20 mouse cellular contexts compared by ENCODE assay signal in the genomic region with DNA sequence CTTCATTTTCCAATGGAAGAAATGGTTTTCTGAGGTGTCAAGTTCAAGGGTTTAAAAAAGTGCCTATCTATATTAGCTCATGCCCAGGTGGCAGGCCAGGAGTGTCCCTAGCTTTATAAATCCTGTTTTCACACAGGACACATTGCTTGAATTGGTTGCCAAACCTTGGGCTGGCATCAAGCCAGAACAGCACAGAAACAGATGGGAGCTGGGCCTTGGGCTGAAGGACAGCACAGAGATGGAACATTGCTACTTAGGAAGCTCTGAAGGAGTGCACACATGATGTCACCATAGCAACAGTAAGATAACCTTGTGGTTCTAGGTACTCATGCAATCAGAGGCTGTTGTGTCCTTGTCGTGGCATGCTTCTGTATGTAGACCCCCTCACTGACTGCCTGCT. TPM values are rescaled to one million over a fixed set of nuclear protein-coding genes. Genes with fewer than 3 reads are reported as not detected.
A peak's percentile ranks its signal among the peaks of the same experiment; 100 is the strongest.
DNase-seq lines count a peak whose midpoint lies in the region; ATAC-seq lines count a peak whose summit lies in the region.
"Had no signal": no experiment of that assay in that cellular context is flagged by ENCODE, and none has a peak within 500 bp of the region (broad histone marks: within the 10 kb centered on the region; RNA-seq: fewer than 3 reads in every experiment).

No protein-coding gene starts in this region.

- no peaks in the 10 kb centered on the region for H3K4me1 ChIP-seq in hindbrain, embryonic 14.5 days (replicated peaks; ENCODE audit: control insufficient read depth, insufficient read depth, low read length)
- H3K4me1 ChIP-seq in hindbrain, embryonic 13.5 days (replicated peaks) = no peaks in the 10 kb centered on the region
- H3K4me1 ChIP-seq: forebrain, embryonic 13.5 days; limb, embryonic 13.5 days; neural tube, embryonic 12.5 days had no signal

- no peak overlapping the region for H3K4me3 ChIP-seq in hindbrain, embryonic 14.5 days (replicated peaks; ENCODE audit: low read length)
- no peak overlapping the region for H3K4me3 ChIP-seq in hindbrain, embryonic 13.5 days
- H3K4me3 ChIP-seq: forebrain, embryonic 13.5 days; limb, embryonic 13.5 days; neural tube, embryonic 12.5 days had no signal

- no peaks in the 10 kb centered on the region for H3K9me3 ChIP-seq in hindbrain, embryonic 14.5 days (ENCODE audit: control insufficient read depth, low read length)
- no peaks in the 10 kb centered on the region for H3K9me3 ChIP-seq in hindbrain, embryonic 13.5 days
- H3K9me3 ChIP-seq: forebrain, embryonic 13.5 days; limb, embryonic 13.5 days; neural tube, embryonic 12.5 days had no signal

- intact Hi-C loops in left cerebral cortex, postnatal 4 days (cut with DNase I) = no loop called here

- H3K36me3 ChIP-seq in hindbrain, embryonic 14.5 days (replicated peaks; ENCODE audit: control insufficient read depth, insufficient read depth) = no peaks in the 10 kb centered on the region
- H3K36me3 ChIP-seq in hindbrain, embryonic 13.5 days = no peaks in the 10 kb centered on the region
- H3K36me3 ChIP-seq: limb, embryonic 13.5 days; neural tube, embryonic 12.5 days had no signal

- H3K27ac ChIP-seq in hindbrain, embryonic 14.5 days = no peak overlapping the region
- H3K27ac ChIP-seq in hindbrain, embryonic 13.5 days = no peak overlapping the region
- H3K27ac ChIP-seq: forebrain, embryonic 13.5 days; limb, embryonic 13.5 days; macrophage; neural tube, embryonic 12.5 days had no signal

- H3K4me2 ChIP-seq in hindbrain, embryonic 14.5 days (replicated peaks) = no peak overlapping the region
- no peak overlapping the region for H3K4me2 ChIP-seq in hindbrain, embryonic 13.5 days
- H3K4me2 ChIP-seq: forebrain, embryonic 13.5 days; limb, embryonic 13.5 days; neural tube, embryonic 12.5 days had no signal

- DNase-seq in hindbrain, embryonic 14.5 days (ENCODE audit: low spot score) = no peak
- DNase-seq in left cerebral cortex, postnatal 4 days = peak; percentile 69
- no peak for DNase-seq in left cerebral cortex, adult 8-10 months (ENCODE audit: low spot score in 2 of 2)
- peak; percentile 15 for DNase-seq in adrenal gland, postnatal 25 days
- DNase-seq in cerebellum, adult 9-10 months = peak; percentile 88
- no peak for DNase-seq in urinary bladder, adult 18-20 months (ENCODE audit: low spot score in 2 of 2)
- DNase-seq: kidney, adult 18-20 months; kidney, postnatal 4 days; midbrain, embryonic 14.5 days had no signal

- no peak overlapping the region for H3K9ac ChIP-seq in hindbrain, embryonic 14.5 days
- H3K9ac ChIP-seq in hindbrain, embryonic 13.5 days = no peak overlapping the region
- H3K9ac ChIP-seq: forebrain, embryonic 13.5 days; limb, embryonic 13.5 days; neural tube, embryonic 12.5 days had no signal

- 0 out of 2 replicates have a peak, but pooled peaks have one; percentile 21 for ATAC-seq in hindbrain, embryonic 14.5 days (ENCODE audit: low FRiP score)
- ATAC-seq in hindbrain, embryonic 13.5 days (ENCODE audit: low FRiP score) = no peak
- no peak for ATAC-seq in megakaryocyte progenitor cell, adult 5-6 weeks (replicated peaks; ENCODE audit: poor library complexity)
- ATAC-seq: forebrain, embryonic 13.5 days; Patski had no signal

- WGBS in hindbrain, embryonic 14.5 days = 68% methylated on average over 1 of the region's 1 CpGs
- WGBS in hindbrain, embryonic 13.5 days = 73% methylated on average over 1 of the region's 1 CpGs

- H3K27me3 ChIP-seq in hindbrain, embryonic 14.5 days (ENCODE audit: control insufficient read depth, insufficient read depth, low read length) = no peaks in the 10 kb centered on the region
- H3K27me3 ChIP-seq in hindbrain, embryonic 13.5 days = no peaks in the 10 kb centered on the region
- H3K27me3 ChIP-seq: forebrain, embryonic 13.5 days; limb, embryonic 13.5 days; neural tube, embryonic 12.5 days; Patski had no signal

RNA-seq across cellular contexts. Expression of a gene that starts 35.6 kb away (rescaled TPM):
- not detected in 2 replicates for polyA plus RNA-seq in hindbrain, embryonic 14.5 days (2014; fragmentation: Nextera tagmentation; extraction: Ambion mirVana)
- not detected in 2 replicates for polyA plus RNA-seq in hindbrain, embryonic 13.5 days (2015; fragmentation: Nextera tagmentation; extraction: Ambion mirVana)
- total RNA-seq in left cerebral cortex, postnatal 4 days (2021) = not detected
- not detected for total RNA-seq in left cerebral cortex, adult 8-10 months (2022)
- total RNA-seq in adrenal gland, postnatal 25 days (2021) = 0.97 TPM in 1 of 2 replicates, not detected in the other
- not detected in 2 replicates for total RNA-seq in megakaryocyte progenitor cell, adult 5-6 weeks (2015)
- not detected in 2 replicates for total RNA-seq in megakaryocyte progenitor cell, adult 5-6 weeks (2017)
- total RNA-seq: heart, postnatal 25 days had no signal
- polyA plus RNA-seq: cortical plate, adult 2 months; embryonic facial prominence, embryonic 14.5 days; forebrain, embryonic 13.5 days; limb, embryonic 13.5 days; liver, embryonic 16.5 days; macrophage; midbrain, embryonic 14.5 days; neural tube, embryonic 12.5 days; Patski had no signal

Comparison
In these comparisons a context has a peak if more than half of its experiments do, and no peak if none do; other contexts are left out.
1. DNase-seq: peak in left cerebral cortex, postnatal 4 days (single experiment), adrenal gland, postnatal 25 days (single experiment) and cerebellum, adult 9-10 months (single experiment); none in hindbrain, embryonic 14.5 days (single experiment), left cerebral cortex, adult 8-10 months (0 of 2) and urinary bladder, adult 18-20 months (0 of 2).